Mouse (Mus musculus) thymus, postnatal 10 days (tissue): ENCODE measurements at regions not wholly inside any gene's neighbourhood (a gene's known extent, or its start where the extent isn't known, plus 50 kb on each side); places are given as distances from the start of the nearest gene placed in this dataset.
"Not testable (repeated sequence)": the region's sequence is repeated elsewhere in the genome, so short reads cannot be mapped to it uniquely, and the experiment has no call there.

Source experiments
- DNase-seq, 2 experiments: peaks; one replicate each; pipeline ENCODE4 v3.0.0; 2021; ENCODE audit warnings: low spot score in 2 of 2

DNA sequence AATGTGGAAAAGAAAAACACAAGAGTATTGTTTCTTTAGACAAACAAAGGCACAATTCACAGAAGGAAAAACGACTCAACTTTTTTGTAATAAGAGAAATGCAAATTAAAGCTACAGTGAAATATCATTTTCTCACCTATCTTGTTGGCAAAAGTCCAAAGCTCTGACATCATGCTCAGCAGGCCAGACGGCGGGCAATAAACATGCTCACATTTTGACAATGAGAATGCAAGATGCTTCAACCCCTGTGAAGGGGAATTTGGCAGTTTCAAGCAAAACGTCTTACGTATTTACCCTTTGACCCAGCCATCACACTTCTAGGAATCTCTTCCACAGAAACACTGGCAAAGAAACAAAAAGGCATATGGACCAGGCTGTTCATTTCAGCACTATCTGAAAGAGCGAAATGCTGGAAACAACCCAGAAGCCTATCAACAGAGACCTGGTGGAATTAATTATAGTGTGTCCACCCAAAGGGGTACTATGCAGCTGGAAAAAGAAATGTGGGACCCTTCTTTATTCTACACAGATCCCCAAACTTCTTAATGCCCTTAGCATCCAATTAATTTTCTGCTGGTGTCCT lies 203.4 kb upstream of the 2610301B20Rik start:
- DNase-seq = no peak

DNA sequence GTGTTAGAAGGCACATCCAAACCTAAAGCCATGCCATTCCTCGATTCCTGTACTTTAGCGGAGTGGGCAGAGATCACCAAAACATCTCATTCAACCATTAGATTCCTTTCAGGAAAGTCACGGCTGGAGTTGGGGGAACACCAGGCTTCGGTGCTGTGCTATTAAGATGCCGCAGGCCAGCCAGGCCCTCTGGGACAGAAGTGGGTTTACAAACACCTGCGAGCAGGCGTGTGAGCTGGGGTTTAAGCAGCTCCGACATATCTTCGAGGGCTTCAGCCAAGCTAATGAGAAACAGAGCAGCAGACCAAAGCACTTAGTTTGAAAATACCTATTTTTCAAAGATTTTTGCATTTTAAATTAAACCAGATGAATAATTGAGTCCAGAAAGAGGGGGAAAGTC lies 183.2 kb upstream of the 2610301B20Rik start:
- DNase-seq = no peak

DNA sequence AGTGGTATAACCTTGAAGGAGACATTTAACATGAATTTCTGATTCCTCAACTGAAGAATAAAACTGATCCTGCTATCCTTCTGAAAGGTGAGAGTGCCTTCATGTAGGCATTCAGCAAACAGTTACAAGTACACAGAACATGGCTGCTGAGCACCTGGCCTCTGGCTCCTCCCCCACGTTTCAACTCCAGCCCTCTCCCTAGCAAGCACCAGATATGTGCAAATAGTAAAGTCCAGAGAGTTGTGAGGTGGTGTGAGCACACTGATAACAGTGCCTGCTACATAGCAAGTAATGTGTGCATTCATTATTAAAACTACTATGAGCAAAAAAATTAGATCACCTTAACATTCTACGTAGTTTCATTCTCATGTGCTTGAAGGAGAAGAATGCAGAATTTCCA lies 181.4 kb upstream of the 2610301B20Rik start:
- no peak for DNase-seq

DNA sequence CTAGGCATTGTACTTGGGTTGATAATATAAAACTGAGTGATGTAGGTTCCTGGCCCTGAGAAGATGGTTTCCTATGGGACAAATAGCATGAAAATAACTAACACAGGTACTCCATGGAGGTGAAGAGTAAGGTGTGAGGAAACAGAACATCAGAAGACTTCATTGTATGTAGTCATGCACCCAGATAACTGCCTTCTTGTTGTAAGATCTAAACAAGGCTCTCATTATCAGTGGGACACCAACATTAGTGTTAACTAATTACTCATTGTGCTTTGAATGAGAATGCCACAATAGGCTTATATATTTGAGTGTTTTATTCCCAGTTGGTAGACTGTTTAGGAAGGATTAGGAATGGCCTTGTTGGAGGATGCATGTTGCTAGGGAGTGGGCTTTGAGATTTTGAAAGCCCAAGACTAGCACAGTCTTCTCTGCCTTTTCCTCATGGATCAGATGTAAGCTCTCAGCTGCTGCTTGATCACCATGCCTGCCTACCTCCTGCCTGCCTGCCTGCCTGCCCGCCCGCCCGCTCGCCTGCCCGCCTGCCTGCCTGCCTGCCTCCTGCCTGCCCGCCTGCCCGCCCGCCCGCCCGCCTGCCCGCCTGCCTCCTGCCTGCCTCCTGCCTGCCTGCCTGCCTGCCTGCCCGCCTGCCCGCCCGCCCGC lies 180.7 kb upstream of the 2610301B20Rik start:
- DNase-seq = no peak

DNA sequence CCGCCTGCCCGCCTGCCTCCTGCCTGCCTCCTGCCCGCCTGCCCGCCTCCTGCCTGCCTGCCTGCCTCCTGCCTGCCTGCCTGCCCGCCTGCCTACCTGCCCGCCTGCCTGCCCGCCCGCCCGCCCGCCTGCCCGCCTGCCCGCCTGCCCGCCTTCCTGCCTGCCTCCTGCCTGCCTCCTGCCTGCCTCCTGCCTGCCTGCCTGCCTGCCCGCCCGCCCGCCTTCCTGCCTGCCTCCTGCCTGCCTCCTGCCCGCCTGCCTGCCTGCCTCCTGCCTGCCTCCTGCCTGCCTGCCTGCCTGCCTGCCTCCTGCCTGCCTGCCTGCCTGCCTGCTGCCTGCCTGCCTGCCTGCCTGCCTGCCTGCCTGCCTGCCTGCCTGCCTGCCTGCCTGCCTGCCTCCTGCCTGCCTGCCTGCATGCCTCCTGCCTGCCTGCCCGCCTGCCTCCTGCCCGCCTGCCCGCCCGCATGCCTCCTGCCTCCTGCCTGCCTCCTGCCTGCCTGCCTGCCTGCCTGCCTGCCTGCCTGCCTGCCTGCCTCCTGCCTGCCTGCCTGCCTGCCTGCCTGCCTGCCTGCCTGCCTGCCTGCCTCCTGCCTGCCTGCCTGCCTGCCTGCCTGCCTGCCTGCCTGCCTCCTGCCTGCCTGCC lies 180.1 kb upstream of the 2610301B20Rik start:
- DNase-seq = not testable (repeated sequence)

DNA sequence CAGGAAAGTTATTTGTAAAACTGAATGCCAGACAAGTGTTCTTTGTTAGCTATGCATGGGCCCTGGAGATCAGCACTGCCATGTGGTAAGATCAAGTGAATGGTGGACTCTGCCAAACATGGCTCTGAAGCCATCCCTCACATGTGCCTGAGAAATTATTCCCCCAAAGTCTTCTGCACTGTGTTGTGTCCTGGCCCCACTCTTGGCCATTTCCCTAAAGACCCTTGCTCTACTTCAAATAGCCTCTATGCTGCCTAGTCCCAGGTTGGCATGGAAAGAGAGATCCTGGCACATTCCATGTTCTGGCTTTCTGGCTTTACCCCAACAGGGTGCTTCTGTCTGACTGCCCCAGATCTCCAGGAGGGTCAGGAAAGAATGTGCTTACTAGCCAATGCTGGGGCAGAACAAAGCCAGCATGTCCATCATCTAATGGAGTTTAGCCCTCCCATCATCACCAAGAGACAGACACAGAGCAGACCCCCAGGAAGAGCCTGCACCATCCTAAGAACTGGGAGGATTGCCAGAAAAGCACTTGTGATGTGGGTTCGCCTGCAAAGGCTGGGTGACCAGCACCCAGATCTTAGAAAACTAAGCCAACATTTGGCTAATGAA lies 177.0 kb upstream of the 2610301B20Rik start:
- DNase-seq = no peak

DNA sequence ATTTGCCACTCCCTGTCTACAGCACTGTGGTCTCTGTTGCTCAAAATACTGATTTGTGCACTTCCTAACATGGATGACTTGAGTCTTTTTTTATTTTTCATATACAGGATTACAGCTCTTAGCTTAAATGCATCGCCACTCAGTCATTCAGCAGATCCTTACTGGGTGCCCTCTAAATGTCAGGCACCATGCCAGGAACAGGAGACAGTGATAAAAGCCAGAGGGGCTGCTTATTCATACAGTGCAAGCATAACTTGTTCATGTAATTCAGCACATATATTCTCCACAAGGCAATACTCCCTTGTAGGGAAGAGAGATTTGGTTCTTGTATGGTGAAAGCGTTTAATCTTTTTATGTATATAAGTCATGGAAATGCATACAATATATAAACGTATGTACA lies 175.7 kb upstream of the 2610301B20Rik start:
- no peak for DNase-seq

DNA sequence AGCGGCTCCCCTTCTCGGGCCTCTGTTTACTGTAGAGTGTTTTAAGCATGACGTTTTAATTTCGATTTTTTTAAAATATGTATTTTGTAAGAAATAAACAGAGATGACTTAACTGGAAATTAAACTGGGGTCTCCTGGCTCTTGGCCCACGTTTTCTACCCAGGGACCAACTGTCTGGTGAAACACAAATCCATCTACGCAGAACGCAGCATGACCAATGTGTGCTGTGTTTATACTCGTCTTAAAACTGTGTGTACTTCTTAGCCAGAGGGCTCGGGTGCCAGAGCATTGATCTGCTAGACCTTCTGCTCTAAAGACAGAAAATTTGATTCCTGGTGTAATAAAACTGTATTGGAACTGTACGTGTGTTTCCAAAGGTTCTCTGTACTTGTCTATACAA lies 172.8 kb upstream of the 2610301B20Rik start:
- DNase-seq = no peak

DNA sequence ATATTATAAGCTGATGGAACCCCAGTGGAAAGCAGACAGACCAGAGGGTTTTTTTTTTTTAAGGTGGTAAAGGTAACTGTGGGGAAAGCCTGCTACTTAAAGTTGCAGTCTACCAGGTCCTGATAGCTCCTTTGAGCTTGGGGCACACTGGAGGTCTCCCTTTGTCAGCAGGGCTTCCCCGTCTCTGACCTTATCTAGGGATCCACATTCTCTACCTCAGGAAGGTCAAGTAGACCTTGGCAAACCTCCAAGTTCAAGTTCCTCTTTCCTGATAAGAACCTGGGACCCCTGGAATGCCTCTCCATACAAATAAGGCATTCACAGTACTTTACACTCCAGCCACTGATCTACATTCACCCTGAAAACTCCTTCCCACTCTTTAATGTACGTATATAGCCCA lies 171.1 kb upstream of the 2610301B20Rik start:
- DNase-seq = no peak

DNA sequence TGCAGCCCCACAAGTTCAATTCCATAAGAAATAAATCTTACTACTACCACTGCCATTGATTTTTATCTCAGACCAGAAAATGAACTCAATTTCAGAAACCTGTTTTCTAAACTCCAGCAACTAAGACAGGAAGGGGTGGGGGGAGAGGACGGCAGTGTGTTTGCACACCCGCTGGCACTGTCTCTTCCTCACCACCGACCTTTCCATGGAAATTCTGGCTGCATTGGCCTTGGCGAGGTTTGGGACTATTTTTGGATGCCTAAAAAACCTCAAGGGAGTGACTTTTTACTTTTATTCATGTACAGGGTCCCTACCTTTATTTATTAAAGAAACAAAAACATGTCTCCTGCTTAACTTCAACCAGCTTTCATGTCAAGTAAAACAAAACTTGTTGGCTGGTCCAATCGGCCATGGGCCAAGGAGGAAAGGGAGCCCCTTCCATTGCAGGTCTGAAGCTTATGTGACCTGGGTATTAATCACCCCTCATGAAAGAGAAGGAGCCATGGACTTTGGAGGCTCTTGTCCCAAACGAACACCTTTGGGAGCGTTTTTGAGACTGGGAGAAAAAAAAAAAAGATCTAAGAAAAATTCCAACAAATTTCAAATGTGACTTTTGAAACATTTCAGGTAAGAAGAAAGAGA lies 167.2 kb upstream of the 2610301B20Rik start:
- DNase-seq = no peak

DNA sequence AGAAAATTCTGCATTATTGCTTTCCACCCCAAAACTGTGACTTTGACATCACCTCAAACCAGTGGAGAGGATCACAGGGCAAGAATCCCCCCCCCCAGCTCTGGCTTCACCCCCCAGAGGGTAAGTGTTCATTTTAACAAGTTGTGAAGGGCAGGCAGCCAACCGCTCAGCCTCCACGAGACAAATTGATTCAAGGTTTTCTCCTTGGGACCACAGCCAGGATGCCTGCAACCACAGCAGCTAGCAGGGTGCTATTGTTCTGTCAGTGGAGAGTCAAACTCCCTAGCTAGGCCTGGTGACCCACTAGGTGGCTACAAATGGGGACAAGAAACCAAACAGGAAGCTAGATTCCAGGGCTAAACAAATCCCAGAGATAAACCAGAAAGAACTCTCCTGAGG lies 166.6 kb upstream of the 2610301B20Rik start:
- DNase-seq = no peak

DNA sequence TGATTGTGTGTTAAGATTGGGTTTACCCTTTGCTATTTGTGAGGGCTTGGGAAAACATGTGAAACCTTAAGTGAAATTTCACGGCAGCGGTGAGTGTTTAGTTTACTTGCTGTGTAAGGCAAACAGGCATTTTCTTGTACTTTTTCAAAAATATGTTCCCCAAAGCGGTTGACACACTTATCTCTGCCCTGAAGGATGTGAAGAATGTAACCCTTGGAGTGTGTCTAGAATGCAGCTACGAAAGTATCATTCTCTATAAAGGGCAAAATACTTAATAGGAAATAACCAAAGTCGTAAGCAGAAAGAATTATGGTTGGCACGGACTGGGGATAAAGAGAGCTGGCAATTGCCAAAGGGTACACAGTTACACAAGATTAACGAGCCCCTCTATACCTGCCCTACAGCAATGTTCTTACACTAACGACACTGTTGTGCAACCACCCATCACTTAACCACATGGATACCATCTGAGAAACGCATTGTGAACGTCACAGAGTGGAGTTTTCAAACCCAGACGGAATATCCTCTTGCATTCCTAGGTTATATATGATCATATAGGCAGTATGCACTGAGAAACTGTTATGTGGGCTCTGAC lies 162.3 kb upstream of the 2610301B20Rik start:
- no peak for DNase-seq

DNA sequence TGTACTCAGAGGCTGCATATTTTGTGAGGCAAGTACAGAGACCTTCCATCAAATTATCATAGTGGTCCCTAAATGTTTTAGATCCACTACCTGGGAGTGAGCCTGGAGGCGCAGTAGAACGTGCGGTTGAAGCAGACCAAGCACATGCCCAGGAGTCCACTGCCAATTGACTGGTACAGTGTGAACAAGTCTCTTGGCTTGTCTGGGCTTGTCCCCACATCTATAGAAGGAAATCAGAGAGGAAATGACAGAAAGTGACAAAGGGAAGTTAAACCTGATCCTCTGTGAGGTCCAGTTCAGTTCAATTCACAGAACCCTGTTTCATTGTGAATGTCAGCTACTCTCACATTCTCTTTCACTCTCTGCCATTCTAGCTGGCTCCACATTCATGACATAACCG lies 151.0 kb upstream of the 2610301B20Rik start:
- DNase-seq = no peak

DNA sequence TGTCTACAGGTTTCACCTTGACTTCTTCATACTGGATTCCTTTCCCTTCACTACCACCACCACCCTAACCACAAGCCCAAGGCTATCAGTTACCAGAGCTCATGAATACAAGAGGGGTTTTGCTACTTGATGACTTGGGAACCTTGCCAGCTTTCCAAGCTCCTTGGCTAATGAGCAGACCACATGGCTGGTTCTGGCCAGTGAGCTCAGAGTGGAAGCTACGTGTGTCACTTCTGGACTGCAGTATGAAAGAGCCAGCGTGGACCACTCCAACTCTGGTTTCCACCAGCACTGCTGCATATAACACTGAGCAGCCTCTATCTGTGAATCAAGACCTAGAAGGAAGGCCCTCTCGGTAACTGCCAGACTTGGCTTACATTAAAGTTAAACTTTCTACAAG lies 146.4 kb upstream of the 2610301B20Rik start:
- DNase-seq = no peak

DNA sequence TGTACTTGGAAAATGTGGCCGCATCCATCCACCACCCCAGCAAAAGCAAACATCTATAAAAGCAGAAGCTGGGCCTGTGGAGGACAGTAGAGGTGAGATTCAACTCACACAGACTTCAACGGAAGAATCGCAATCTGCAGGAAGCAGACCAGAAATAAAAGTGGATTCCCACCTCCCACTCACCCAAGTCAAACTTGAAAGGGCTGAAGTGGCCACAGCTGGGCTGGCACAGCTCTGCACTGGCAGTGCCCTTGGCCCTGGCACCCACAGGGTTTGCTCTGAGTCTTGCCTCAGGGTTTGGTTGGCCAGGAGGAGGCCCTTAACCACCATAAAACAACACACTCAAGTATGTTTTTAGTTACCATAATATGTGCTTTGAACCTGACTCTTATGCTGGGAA lies 129.1 kb upstream of the 2610301B20Rik start:
- DNase-seq = no peak

DNA sequence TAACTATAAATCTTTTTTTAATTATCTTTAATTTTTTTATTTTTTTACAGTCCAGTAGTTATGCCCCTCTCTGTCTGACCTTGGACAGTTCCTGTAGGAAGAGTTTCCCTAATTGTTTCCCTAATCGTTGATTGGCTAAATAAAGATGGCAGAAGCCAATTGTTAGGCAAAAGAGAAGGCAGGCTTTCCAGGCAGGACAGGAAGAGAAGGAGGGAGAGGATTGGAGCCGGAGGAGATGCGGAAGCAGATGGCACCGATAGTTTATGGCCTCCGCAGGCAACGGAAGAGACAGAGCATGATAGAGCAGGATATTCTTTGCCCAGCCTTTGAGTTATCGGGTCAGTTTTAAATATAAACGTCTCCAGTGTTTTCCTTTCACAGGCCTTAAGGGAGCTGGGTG lies 125.5 kb upstream of the 2610301B20Rik start:
- DNase-seq = no peak

DNA sequence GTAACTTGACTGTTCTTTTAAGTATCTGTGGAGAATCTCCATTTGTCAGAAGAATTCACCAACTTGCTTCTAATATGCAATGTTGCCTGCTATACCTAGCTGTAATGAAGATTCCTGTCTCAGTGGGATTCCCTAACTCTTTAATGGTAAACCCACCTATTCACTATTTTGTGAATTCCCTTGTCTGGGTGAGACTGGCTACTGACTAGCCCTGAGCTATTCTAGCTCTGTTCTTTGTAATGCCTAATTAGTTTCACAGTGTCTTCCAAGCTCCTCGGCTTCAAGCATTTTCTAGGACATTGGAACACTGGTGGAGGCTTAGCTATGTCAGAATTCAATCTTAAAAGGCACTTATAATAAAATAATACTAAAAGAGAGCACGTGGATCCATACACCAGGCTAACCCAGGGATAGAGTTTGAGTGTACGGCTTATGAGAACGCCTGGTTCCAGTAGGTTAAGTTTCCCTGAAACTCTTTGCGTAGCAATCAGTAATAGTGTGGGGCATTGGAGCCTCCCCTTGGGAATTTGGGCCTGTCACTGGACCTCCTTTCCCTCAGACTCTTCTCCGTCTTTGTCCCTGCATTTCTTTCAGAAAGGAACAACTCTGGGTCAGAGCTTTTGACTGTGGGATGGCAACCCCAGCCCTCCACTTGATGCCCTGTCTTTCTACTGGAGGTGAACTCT lies 123.8 kb upstream of the 2610301B20Rik start:
- DNase-seq = not testable (repeated sequence)

DNA sequence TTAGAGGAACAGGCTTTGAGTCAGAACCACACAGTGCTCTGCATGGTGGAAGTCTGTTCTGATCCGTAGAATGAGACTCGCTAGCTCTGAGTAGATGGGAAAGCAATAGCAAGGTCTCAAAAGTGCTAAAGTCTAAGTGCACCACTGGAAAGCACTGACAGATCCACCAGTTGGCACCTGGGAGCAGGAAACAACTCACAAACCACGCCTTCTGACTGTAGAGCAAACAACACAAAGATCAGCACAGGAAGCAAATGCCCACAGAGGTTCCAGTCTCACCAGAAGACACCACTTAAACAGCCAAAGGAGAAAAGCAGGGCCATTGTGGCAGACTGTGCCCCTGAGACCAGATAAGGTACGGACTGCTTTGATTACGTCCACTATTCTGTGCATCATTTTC lies 121.1 kb upstream of the 2610301B20Rik start:
- no peak for DNase-seq

DNA sequence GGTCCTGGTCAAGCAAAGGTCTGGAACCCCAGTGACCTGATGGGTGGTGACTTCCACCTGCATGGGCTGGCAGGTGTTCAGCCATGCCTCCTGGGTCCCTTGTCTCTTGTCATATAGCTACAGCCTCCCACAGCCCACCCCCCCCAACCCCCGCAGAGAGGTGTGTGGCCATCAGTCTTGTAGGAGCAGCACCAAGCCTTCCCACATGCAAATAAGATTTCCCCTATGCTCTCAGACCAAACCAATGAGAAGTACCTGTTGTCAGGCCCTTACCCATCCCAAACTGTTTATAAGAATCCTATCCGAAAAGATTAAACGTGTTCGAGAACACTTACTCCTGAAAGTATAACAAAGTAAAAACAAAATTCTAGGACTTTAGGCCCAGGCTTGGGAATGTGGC lies 114.8 kb upstream of the 2610301B20Rik start:
- no peak for DNase-seq

DNA sequence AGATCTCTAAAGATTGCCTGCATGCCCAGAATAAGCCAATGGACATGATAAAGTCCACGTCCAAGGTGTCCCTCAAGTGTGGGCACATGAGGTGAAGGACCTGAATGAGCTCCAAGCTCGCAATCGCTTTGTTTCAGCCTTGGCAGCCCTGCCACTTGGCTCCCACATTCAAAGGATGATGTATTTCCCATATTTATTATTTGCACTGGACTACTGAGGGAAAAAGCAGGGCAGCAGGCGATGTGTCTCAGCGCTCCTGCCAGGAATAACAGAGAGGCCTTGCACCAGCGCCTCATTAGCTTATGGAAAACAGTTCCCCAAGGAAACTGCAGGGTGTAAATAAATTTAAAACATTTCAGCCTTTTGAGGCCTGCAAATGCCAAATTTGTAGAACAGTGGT lies 106.6 kb upstream of the 2610301B20Rik start:
- no peak for DNase-seq

DNA sequence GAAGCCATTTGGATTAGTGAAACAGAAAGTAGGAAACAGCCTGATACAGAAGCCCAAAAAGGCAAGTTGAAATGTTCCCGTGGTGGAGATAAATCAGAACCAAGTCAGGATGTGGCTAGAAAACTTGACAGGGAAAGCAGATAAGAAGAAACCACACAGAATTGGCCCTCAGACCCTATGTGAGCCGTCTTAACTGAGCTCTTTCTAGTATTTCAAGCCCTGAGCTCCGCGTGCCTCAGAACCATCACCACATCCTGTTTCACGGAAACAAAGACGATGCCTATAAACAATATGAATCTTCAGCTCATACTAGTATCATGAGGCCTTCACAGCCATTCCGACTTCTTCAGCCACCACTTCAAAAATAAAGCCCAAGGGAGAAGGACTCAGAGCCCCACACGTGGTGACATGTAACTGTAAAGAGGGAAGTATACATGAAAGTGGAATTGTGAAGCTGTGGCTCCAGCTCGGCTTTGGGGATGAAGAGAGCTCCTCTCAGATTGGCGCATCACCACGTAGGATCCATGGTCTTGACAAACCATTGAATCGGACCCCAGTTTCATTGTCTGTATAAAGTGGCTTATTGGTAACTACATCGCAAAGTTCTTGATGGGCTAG lies 104.2 kb upstream of the 2610301B20Rik start:
- DNase-seq = peak; percentile 9 to 16
